Mouse (Mus musculus) hindbrain, postnatal 0 days (tissue): ENCODE measurements around the gene Fli1. TPM values are rescaled to one million over a fixed set of nuclear protein-coding genes. Genes with fewer than 3 reads are reported as not detected.

Source experiments
- ATAC-seq: fragments of 200-750 bp; cut with Nextera tagmentation; 2 replicates; pipeline ENCODE4 v1.8.0; 2017; ENCODE audit warnings: mild to moderate bottlenecking, moderate TSS enrichment, moderate library complexity
- DNase-seq: peaks from one replicate; pipeline ENCODE4 v3.0.0-alpha.2; 2015; ENCODE audit warnings: low spot score
- H3K27ac ChIP-seq: fragments of 300-500 bp; sonication (generic); 2 replicates; pipeline ENCODE4 v1.5.1; 2014; ENCODE audit warnings: mild to moderate bottlenecking
- H3K27me3 ChIP-seq: fragments of 300-500 bp; sonication (generic); 2 replicates; pipeline ENCODE4 v1.6.1; 2014; ENCODE audit warnings: low read length, mixed read lengths; ENCODE audit not compliant: insufficient read depth
- H3K36me3 ChIP-seq: fragments of 300-500 bp; sonication (generic); 2 replicates; pipeline ENCODE4 v1.6.1; 2014; ENCODE audit warnings: low read length, mixed read lengths; ENCODE audit not compliant: insufficient read depth
- H3K4me1 ChIP-seq: fragments of 300-500 bp; sonication (generic); 2 replicates; pipeline ENCODE4 v1.6.1; 2014; ENCODE audit warnings: antibody characterized with exemption, low read length, mixed read lengths; ENCODE audit not compliant: insufficient read depth
- H3K4me2 ChIP-seq: fragments of 300-500 bp; sonication (generic); 2 replicates; pipeline ENCODE4 v1.6.1; 2014; ENCODE audit warnings: low read depth, mild to moderate bottlenecking, low read length, moderate library complexity, mixed read lengths
- H3K4me3 ChIP-seq: fragments of 300-500 bp; sonication (generic); 2 replicates; pipeline ENCODE4 v1.5.1; 2014; ENCODE audit warnings: low read length
- H3K9ac ChIP-seq: fragments of 300-500 bp; sonication (generic); replicated peaks from 2 replicates; pipeline ENCODE4 v1.6.1; 2014; ENCODE audit warnings: mild to moderate bottlenecking, low read length, moderate library complexity, mixed read lengths
- H3K9me3 ChIP-seq: fragments of 300-500 bp; sonication (generic); 2 replicates; pipeline ENCODE4 v1.6.1; 2016; ENCODE audit warnings: low read length, mixed read lengths
- CTCF ChIP-seq: IDR thresholded peaks from 2 replicates; pipeline ENCODE4 v1.5.1; 2016; ENCODE audit warnings: antibody characterized with exemption, control low read depth, low read depth
- WGBS: fragments of 180-500 bp; shearing (Covaris S2); extraction: QIAGEN DNeasy Blood & Tissue Kit; methylation state at CpG from one replicate; pipeline ENCODE4 v1.1.7; 2014; 5-methylcytosine and 5-hydroxymethylcytosine counted together
- polyA plus RNA-seq: library from polyadenylated mRNA; unstranded; fragments of >200 nt; fragmentation: Nextera tagmentation; extraction: Ambion mirVana; gene quantifications from 2 replicates; pipeline ENCODE4 v1.2.1, GENCODE M21; 2015
- total RNA-seq: library from RNA; depleted of rRNA; stranded (reverse); fragments of >200 nt; gene quantifications from 2 replicates; pipeline ENCODE4 v1.2.3, GENCODE M21; 2014

Fli1 gene
- total and polyA plus RNA-seq, 2 experiments from 2014 or later, result 5.6 to 10.8 TPM

GRCm38 (mm10) chr9:32425321-32425720 lies 117.3 kb downstream of the Fli1 start:
- Histone ChIP-seq H3K9ac (no peak overlapping the region), H3K4me2 (no peak overlapping the region), H3K27ac (no peak overlapping the region), H3K27me3 (no peaks in the 10 kb centered on the region), H3K4me3 (no peak overlapping the region), H3K4me1 (no peaks in the 10 kb centered on the region), H3K9me3 (no peaks in the 10 kb centered on the region), H3K36me3 (no peaks in the 10 kb centered on the region)
- no peak for TF ChIP-seq CTCF
- DNase-seq (no peak), ATAC-seq (no peak)
- 80% methylated on average over 7 of the region's 7 CpGs for WGBS

GRCm38 (mm10) chr9:32420711-32421110 lies 122.0 kb downstream of the Fli1 start:
- no peak for ATAC-seq
- Histone ChIP-seq H3K4me2 (no peak overlapping the region), H3K36me3 (no peaks in the 10 kb centered on the region)

GRCm38 (mm10) chr9:32417466-32418116 lies 125.1 kb downstream of the Fli1 start:
- 45% methylated on average over 8 of the region's 8 CpGs for WGBS
- no peak for ATAC-seq
- no peaks in the 10 kb centered on the region for H3K27me3 ChIP-seq
- no peak overlapping the region for H3K4me3 ChIP-seq
- H3K4me1 ChIP-seq, result no peaks in the 10 kb centered on the region
- no peaks in the 10 kb centered on the region for H3K9me3 ChIP-seq
- DNase-seq, result no peak
- no peak overlapping the region for H3K4me2 ChIP-seq
- no peak overlapping the region for H3K27ac ChIP-seq
- H3K9ac ChIP-seq, result no peak overlapping the region
- TF ChIP-seq CTCF, result no peak
- no peaks in the 10 kb centered on the region for H3K36me3 ChIP-seq

More at GRCm38 (mm10) chr9:32420711-32421110, 122.0 kb downstream of the Fli1 start:
- no peak for DNase-seq
- Histone ChIP-seq H3K9me3 (no peaks in the 10 kb centered on the region), H3K27ac (no peak overlapping the region), H3K4me1 (no peaks in the 10 kb centered on the region), H3K9ac (no peak overlapping the region), H3K4me3 (no peak overlapping the region), H3K27me3 (no peaks in the 10 kb centered on the region)
- no peak for TF ChIP-seq CTCF

DNA sequence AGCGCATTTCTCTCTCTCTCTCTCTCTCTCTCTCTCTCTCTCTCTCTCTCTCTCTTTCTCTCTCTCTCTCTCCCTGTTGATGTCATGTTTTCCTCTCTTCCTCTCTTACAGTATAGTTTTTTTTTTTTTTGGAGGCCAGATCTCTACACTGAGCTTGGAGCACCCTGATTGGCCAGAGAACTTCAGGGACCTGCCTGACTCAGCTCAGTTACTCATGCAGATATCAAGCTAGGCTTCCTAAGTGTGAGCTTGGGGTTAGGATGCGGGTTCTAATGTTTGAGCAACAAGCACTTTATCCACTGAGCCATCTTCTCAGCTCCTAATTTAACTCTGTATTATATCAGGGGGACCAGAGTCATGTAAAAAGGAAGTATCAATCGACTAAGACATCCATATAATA lies 126.7 kb downstream of the Fli1 start:
- Histone ChIP-seq H3K36me3 (no peaks in the 10 kb centered on the region), H3K4me2 (no peak overlapping the region), H3K27me3 (no peaks in the 10 kb centered on the region), H3K4me1 (no peaks in the 10 kb centered on the region), H3K4me3 (no peak overlapping the region), H3K9me3 (no peaks in the 10 kb centered on the region), H3K27ac (no peak overlapping the region), H3K9ac (no peak overlapping the region)
- ATAC-seq (no peak), DNase-seq (no peak)
- 96% methylated on average over 3 of the region's 3 CpGs for WGBS
- TF ChIP-seq CTCF, result no peak

DNA sequence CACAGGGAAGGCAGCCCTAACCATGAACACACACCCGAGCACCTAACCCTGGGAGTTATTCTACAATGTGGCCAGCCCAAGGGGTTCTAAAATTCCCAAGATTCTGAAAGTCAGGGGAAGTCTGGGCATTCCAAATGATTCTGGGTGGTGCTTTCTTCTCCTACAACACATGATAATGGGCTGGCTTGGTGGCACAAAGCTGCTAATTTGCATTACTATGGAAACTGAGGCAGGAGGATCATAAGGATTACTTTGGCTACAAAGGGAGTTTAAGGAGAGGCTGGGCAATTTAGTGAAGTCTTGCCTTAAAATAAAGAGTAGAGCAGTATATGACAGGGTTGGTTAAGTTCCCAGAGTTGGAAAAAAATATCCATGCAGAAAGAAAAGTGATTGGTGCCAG lies 127.7 kb downstream of the Fli1 start:
- no peak for ATAC-seq
- Histone ChIP-seq H3K4me2 (no peak overlapping the region), H3K9ac (no peak overlapping the region), H3K36me3 (no peaks in the 10 kb centered on the region), H3K9me3 (no peaks in the 10 kb centered on the region), H3K27ac (no peak overlapping the region), H3K27me3 (no peaks in the 10 kb centered on the region), H3K4me3 (no peak overlapping the region), H3K4me1 (no peaks in the 10 kb centered on the region)
- no peak for DNase-seq
- TF ChIP-seq CTCF, result no peak
- WGBS, result 53% methylated on average over 1 of the region's 1 CpGs

DNA sequence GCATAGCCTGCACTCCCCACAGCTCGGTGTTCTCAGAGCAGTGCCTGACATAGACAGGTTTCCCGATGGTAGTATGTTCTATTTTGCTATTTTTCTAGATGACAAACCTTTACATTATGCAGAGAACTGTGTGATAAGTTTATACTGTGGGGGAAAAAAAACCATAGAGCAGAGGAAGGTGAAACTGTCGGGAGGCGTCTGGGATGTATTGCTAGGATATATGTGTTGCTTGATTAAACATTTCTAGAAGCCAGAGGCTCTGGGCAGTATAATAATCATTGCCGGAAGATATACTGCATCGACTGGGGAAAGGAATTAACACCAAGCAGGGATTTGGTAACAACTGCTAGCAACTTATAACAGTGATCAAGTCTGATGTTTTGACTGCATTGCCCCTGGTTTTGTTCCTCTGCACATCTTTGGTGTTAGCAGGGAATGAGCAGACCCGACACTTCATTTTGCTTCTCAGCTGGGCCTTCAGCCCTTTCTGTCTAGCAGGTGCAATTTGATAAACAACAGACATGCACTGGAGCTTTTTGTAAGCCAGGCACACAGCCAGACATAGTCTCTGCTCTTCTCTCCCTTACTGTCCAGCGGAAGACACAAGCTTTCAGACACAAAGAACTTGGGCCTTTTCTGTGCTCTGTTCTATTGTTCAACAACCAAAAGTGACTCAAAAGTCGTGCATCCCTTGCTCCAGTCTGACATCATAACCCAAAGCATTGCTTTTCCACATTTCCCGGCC lies 129.7 kb downstream of the Fli1 start:
- no peak overlapping the region for H3K27ac ChIP-seq
- no peaks in the 10 kb centered on the region for H3K36me3 ChIP-seq
- ATAC-seq (no peak), DNase-seq (no peak)
- TF ChIP-seq CTCF, result no peak
- H3K27me3 ChIP-seq, result 0 out of 2 replicates have a peak, but pooled peaks cover 5% of the 10 kb centered on the region
- H3K4me3 ChIP-seq, result no peak overlapping the region
- H3K4me1 ChIP-seq, result no peaks in the 10 kb centered on the region
- H3K4me2 ChIP-seq, result no peak overlapping the region
- no peaks in the 10 kb centered on the region for H3K9me3 ChIP-seq
- H3K9ac ChIP-seq, result no peak overlapping the region
- WGBS, result 67% methylated on average over 10 of the region's 10 CpGs

- Histone ChIP-seq H3K36me3 (no peaks in the 10 kb centered on the region), H3K9me3 (no peaks in the 10 kb centered on the region), H3K4me3 (no peak overlapping the region), H3K4me1 (no peaks in the 10 kb centered on the region), H3K4me2 (no peak overlapping the region), H3K9ac (no peak overlapping the region), H3K27ac (no peak overlapping the region), H3K27me3 (0 out of 2 replicates have a peak, but pooled peaks cover 10% of the 10 kb centered on the region)
- no peak for ATAC-seq
- TF ChIP-seq CTCF, result no peak
- WGBS, result 89% methylated on average over 5 of the region's 5 CpGs
- DNase-seq, result no peak
Observed at GRCm38 (mm10) chr9:32411507-32411906, 131.2 kb downstream of the Fli1 start.
